Mouse (Mus musculus) MEL (cell line): ENCODE data around the gene Rapgef1. TPM values are rescaled to one million over a fixed set of nuclear protein-coding genes. Genes with fewer than 3 reads are reported as not detected.

ENCODE experiments used
- DNase-seq: peaks from one replicate; pipeline ENCODE4 v3.0.0; 2011; ENCODE audit warnings: low read depth, low spot score
- H3K27ac ChIP-seq: 2 replicates; pipeline ENCODE4 v1.5.1; 2012; ENCODE audit warnings: low read depth, mild to moderate bottlenecking, control low read depth, low read length, moderate library complexity; ENCODE audit not compliant: control insufficient read depth
- H3K27me3 ChIP-seq, 2 experiments: fragments of 150-350 bp in 1 of 2; sonication (generic) in 1 of 2; 2 replicates each; pipeline ENCODE4 v1.6.1; 2012; ENCODE audit warnings: low read length in 2 of 2, mild to moderate bottlenecking in 2 of 2, improper control_type of control experiment in 1 of 2, moderate library complexity in 1 of 2; ENCODE audit not compliant: insufficient read depth in 2 of 2, control insufficient read depth in 1 of 2
- H3K36me3 ChIP-seq, 2 experiments: 2 replicates each; pipeline ENCODE4 v1.6.1; 2012 to 2014; ENCODE audit warnings: low read length in 2 of 2, improper control_type of control experiment in 1 of 2, inconsistent platforms in 1 of 2, mild to moderate bottlenecking in 1 of 2; ENCODE audit not compliant: insufficient read depth in 2 of 2, control insufficient read depth in 1 of 2
- H3K4me1 ChIP-seq, 2 experiments: fragments of 150-350 bp in 1 of 2; sonication (generic) in 1 of 2; 2 replicates each; pipeline ENCODE4 v1.6.1; 2012; ENCODE audit warnings: low read length in 2 of 2, improper control_type of control experiment in 1 of 2, mild to moderate bottlenecking in 1 of 2; ENCODE audit not compliant: insufficient read depth in 2 of 2, control insufficient read depth in 1 of 2
- H3K4me3 ChIP-seq, 2 experiments: fragments of 150-350 bp in 1 of 2; sonication (generic) in 1 of 2; 2 replicates each; pipeline ENCODE4 v1.5.1; 2012; ENCODE audit warnings: low read depth in 2 of 2, low read length in 2 of 2, mild to moderate bottlenecking in 2 of 2, moderate library complexity in 2 of 2, control low read depth in 1 of 2, improper control_type of control experiment in 1 of 2; ENCODE audit not compliant: control insufficient read depth in 1 of 2, insufficient read depth in 1 of 2
- H3K79me2 ChIP-seq: 2 replicates; pipeline ENCODE4 v1.6.1; 2012; ENCODE audit warnings: mild to moderate bottlenecking, low read length, moderate library complexity; ENCODE audit not compliant: control insufficient read depth, poor library complexity, insufficient read depth
- H3K9ac ChIP-seq: 2 replicates; pipeline ENCODE4 v1.6.1; 2012; ENCODE audit warnings: low read depth, mild to moderate bottlenecking, control low read depth, low read length, moderate library complexity; ENCODE audit not compliant: control insufficient read depth, poor library complexity, severe bottlenecking
- H3K9me3 ChIP-seq: fragments of 150-350 bp; sonication (generic); replicated peaks from 2 replicates; pipeline ENCODE4 v1.6.1; 2012; ENCODE audit warnings: mild to moderate bottlenecking, low read length, improper control_type of control experiment, moderate library complexity; ENCODE audit not compliant: insufficient read depth
- CHD2 ChIP-seq: IDR thresholded peaks from 2 replicates; pipeline ENCODE4 v1.6.1; 2011; ENCODE audit warnings: low read length, improper control_type of control experiment
- E2F4 ChIP-seq: IDR thresholded peaks from 2 replicates; pipeline ENCODE4 v1.6.1; 2011; ENCODE audit warnings: low read depth, low read length, improper control_type of control experiment, borderline replicate concordance
- ELF1 ChIP-seq: IDR thresholded peaks from 2 replicates; pipeline ENCODE4 v1.6.1; 2014; ENCODE audit warnings: low read depth, mild to moderate bottlenecking, inconsistent platforms, low read length, improper control_type of control experiment, moderate library complexity
- EP300 ChIP-seq, 2 experiments: IDR thresholded peaks; 2 replicates each; pipeline ENCODE4 v1.6.1; 2011; ENCODE audit warnings: improper control_type of control experiment in 2 of 2, low read length in 2 of 2, low read depth in 1 of 2, mild to moderate bottlenecking in 1 of 2
- ETS1 ChIP-seq: IDR thresholded peaks from 2 replicates; pipeline ENCODE4 v1.6.1; 2012; ENCODE audit warnings: low read depth, mild to moderate bottlenecking, inconsistent platforms, low read length, improper control_type of control experiment, moderate library complexity
- GABPA ChIP-seq: IDR thresholded peaks from 2 replicates; pipeline ENCODE4 v1.6.1; 2012; ENCODE audit warnings: low read depth, mild to moderate bottlenecking, inconsistent platforms, low read length, improper control_type of control experiment, moderate library complexity
- GATA1 ChIP-seq: IDR thresholded peaks from 2 replicates; pipeline ENCODE4 v1.6.1; 2011; ENCODE audit warnings: low read depth, low read length, improper control_type of control experiment
- HCFC1 ChIP-seq: IDR thresholded peaks from 2 replicates; pipeline ENCODE4 v1.6.1; 2012; ENCODE audit warnings: low read depth, mild to moderate bottlenecking, inconsistent platforms, low read length, improper control_type of control experiment, moderate library complexity
- MAFK ChIP-seq: IDR thresholded peaks from 2 replicates; pipeline ENCODE4 v1.6.1; 2011; ENCODE audit warnings: low read depth, mild to moderate bottlenecking, low read length, improper control_type of control experiment, borderline replicate concordance
- MAX ChIP-seq: IDR thresholded peaks from 2 replicates; pipeline ENCODE4 v1.6.1; 2011; ENCODE audit warnings: low read length, improper control_type of control experiment
- MAZ ChIP-seq: IDR thresholded peaks from 2 replicates; pipeline ENCODE4 v1.6.1; 2012; ENCODE audit warnings: low read depth, mild to moderate bottlenecking, inconsistent platforms, low read length, improper control_type of control experiment
- MEF2A ChIP-seq: IDR thresholded peaks from 2 replicates; pipeline ENCODE4 v1.6.1; 2014; ENCODE audit warnings: low read depth, mild to moderate bottlenecking, inconsistent platforms, low read length, improper control_type of control experiment; ENCODE audit not compliant: poor library complexity, insufficient replicate concordance, severe bottlenecking; ENCODE audit errors: extremely low read depth
- MXI1 ChIP-seq: IDR thresholded peaks from 2 replicates; pipeline ENCODE4 v1.6.1; 2011; ENCODE audit warnings: mild to moderate bottlenecking, low read depth, low read length, improper control_type of control experiment
- MYB ChIP-seq: IDR thresholded peaks from 2 replicates; pipeline ENCODE4 v1.6.1; 2011; ENCODE audit warnings: mild to moderate bottlenecking, low read depth, low read length, improper control_type of control experiment
- POLR2A ChIP-seq, 2 experiments: IDR thresholded peaks; 2 replicates each; pipeline ENCODE4 v1.6.1; 2011 to 2012; ENCODE audit warnings: low read length in 2 of 2, mild to moderate bottlenecking in 2 of 2, control low read depth in 1 of 2, improper control_type of control experiment in 1 of 2, low read depth in 1 of 2, moderate library complexity in 1 of 2; ENCODE audit not compliant: control insufficient read depth in 1 of 2, insufficient read depth in 1 of 2, poor library complexity in 1 of 2
- POLR2AphosphoS5 ChIP-seq: IDR thresholded peaks from 2 replicates; pipeline ENCODE4 v1.6.1; 2012; ENCODE audit warnings: low read depth, borderline replicate concordance, mild to moderate bottlenecking, inconsistent platforms, low read length, moderate library complexity, mixed read lengths
- RAD21 ChIP-seq: IDR thresholded peaks from 2 replicates; pipeline ENCODE4 v1.6.1; 2011; ENCODE audit warnings: mild to moderate bottlenecking, low read depth, low read length, improper control_type of control experiment
- SIN3A ChIP-seq: IDR thresholded peaks from 2 replicates; pipeline ENCODE4 v1.6.1; 2012; ENCODE audit warnings: low read length, improper control_type of control experiment, inconsistent platforms
- SMC3 ChIP-seq: IDR thresholded peaks from 2 replicates; pipeline ENCODE4 v1.6.1; 2011; ENCODE audit warnings: low read depth, low read length, improper control_type of control experiment
- TCF12 ChIP-seq: IDR thresholded peaks from 2 replicates; pipeline ENCODE4 v1.6.1; 2014; ENCODE audit warnings: low read depth, mild to moderate bottlenecking, inconsistent platforms, low read length, improper control_type of control experiment, moderate library complexity
- USF2 ChIP-seq, 2 experiments: IDR thresholded peaks; 2 replicates each; pipeline ENCODE4 v1.6.1; 2011 to 2012; ENCODE audit warnings: improper control_type of control experiment in 2 of 2, low read length in 2 of 2, borderline replicate concordance in 1 of 2, inconsistent platforms in 1 of 2, low read depth in 1 of 2, mild to moderate bottlenecking in 1 of 2; ENCODE audit not compliant: insufficient read depth in 1 of 2
- ZKSCAN1 ChIP-seq: IDR thresholded peaks from 2 replicates; pipeline ENCODE4 v1.6.1; 2012; ENCODE audit warnings: low read depth, mild to moderate bottlenecking, inconsistent platforms, low read length, improper control_type of control experiment, moderate library complexity
- ZNF384 ChIP-seq: IDR thresholded peaks from 2 replicates; pipeline ENCODE4 v1.6.1; 2012; ENCODE audit warnings: low read depth, mild to moderate bottlenecking, inconsistent platforms, low read length, improper control_type of control experiment
- polyA plus RNA-seq, 2 experiments: library from polyadenylated mRNA; stranded (reverse) in 1 of 2; unstranded in 1 of 2; fragments of >175 nt in 1 of 2; fragments of >200 nt in 1 of 2; gene quantifications; 2 replicates each; pipeline versions ENCODE4 v1.2.1 to v1.2.4; 2012; ENCODE audit warnings: low replicate concordance in 2 of 2, low read depth in 1 of 2; ENCODE audit not compliant: insufficient read length in 2 of 2, insufficient read depth in 1 of 2, missing spikeins in 1 of 2
- total RNA-seq: library from RNA; depleted of rRNA; stranded (reverse); fragments of 300-350 nt; gene quantifications from 2 replicates; pipeline ENCODE4 v1.2.3, GENCODE M21; 2012

Rapgef1 gene
- total and polyA plus RNA-seq, 3 experiments: 57.2 to 88.3 (median 77.0) TPM

DNA sequence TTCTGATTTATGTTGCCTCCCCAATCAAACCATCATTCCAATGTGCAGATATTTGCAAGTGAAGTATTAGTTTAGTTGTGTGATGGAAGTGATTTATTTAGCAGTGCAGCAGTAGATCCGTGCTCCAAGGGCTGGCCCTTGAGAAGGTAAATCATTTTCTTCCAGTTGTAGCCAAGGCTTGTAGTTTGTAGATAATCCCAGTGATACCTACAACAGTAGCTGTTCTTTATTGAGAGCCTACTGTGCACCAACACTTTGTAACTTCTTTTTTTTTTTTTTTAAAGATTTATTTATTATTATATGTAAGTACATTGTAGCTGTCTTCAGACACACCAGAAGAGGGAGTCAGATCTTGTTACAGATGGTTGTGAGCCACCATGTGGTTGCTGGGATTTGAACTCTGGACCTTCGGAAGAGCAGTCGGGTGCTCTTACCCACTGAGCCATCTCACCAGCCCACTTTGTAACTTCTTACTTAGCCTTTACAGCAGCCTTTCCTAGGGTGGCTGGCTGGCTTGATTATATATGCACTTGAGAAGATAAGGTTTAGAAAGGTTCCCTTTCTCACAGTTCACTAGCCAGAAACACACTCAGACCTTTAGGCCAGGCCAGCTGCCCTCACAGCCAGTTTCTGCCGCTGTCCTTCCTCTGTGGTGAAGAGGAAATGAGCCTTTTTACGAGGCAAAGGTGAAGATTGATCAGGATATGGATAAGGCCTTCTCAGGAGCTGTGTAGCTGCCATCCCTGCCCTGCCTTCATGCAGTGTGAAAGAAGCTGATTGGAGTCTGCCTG lies 20.6 kb downstream of the Rapgef1 start (continued):
- TF ChIP-seq MXI1 (no peak), TCF12 (no peak)
- TF ChIP-seq, all 39 proteins: peak for 7

DNA sequence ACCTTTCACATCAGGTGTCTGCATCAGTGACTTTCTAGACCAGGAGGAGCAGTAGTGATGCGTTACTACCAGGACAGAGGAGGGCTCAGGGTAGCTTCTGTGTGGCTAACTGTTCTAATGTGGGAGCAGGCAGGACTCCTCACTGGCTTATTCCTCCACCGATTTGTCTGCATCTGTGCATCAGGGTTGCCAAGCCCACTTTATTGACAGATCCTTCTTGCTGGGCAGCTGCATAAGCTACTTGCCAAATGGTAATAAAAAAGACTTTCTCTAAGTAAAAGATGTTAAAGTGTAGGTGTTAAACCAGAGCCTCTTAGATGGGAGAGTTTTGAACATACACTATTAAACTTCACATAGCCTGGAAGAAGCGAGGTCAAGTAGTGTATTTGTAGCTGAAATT lies 22.2 kb downstream of the Rapgef1 start:
- 0 out of 4 replicates have a peak, but pooled peaks cover 0 to 5% of the 10 kb centered on the region in 2 experiments for H3K4me1 ChIP-seq

GRCm38 (mm10) chr2:29643418-29643817 lies 23.9 kb downstream of the Rapgef1 start:
- Histone ChIP-seq H3K4me1 (peaks cover 0 to 7% of the 10 kb centered on the region in 2 experiments; a peak in 1 of 4 replicates), H3K4me3 (no peak overlapping the region)

More for the DNA sequence above, 22.2 kb downstream of the Rapgef1 start:
- DNase-seq: no peak
- H3K79me2 ChIP-seq: peaks cover 16% of the 10 kb centered on the region; the same call in 1 of the 2 replicates
- H3K27ac ChIP-seq: no peak overlapping the region
- H3K9ac ChIP-seq: no peak overlapping the region
- H3K36me3 ChIP-seq: peaks cover 0 to 3% of the 10 kb centered on the region in 2 experiments; a peak in 1 of 4 replicates
- H3K27me3 ChIP-seq: no peaks in the 10 kb centered on the region
- TF ChIP-seq RAD21 (no peak), ELF1 (no peak), MAX (no peak), POLR2A (IDR thresholded peaks at IDR 0.05; ENCODE audit: control insufficient read depth in 1 of 2, insufficient read depth in 1 of 2, low read depth in 1 of 2, low read length in 2 of 2, poor library complexity in 1 of 2) (no peak), HCFC1 (no peak), ZNF384 (no peak), ZKSCAN1 (no peak), MEF2A (no peak), CHD2 (no peak), GABPA (no peak), E2F4 (no peak), MYB (no peak), GATA1 (no peak)
- H3K4me3 ChIP-seq: no peak overlapping the region
- H3K9me3 ChIP-seq: no peaks in the 10 kb centered on the region

More at GRCm38 (mm10) chr2:29643418-29643817, 23.9 kb downstream of the Rapgef1 start:
- no peaks in the 10 kb centered on the region for H3K27me3 ChIP-seq
- no peak overlapping the region for H3K27ac ChIP-seq
- TF ChIP-seq SMC3: no peak
- TF ChIP-seq ETS1: no peak
- no peak for TF ChIP-seq USF2 (IDR thresholded peaks at IDR 0.05; ENCODE audit: borderline replicate concordance in 1 of 2, insufficient read depth in 1 of 2, low read depth in 1 of 2, low read length in 2 of 2)
- no peak for TF ChIP-seq SIN3A
- no peak for TF ChIP-seq GABPA
- TF ChIP-seq TCF12: no peak
- TF ChIP-seq POLR2AphosphoS5: no peak
- TF ChIP-seq ZNF384: no peak
- no peak for TF ChIP-seq MEF2A
- no peak for TF ChIP-seq MAZ
- TF ChIP-seq MAFK: no peak
- no peak for TF ChIP-seq EP300 (IDR thresholded peaks at IDR 0.05; ENCODE audit: low read depth in 1 of 2, low read length in 2 of 2)
- no peak for TF ChIP-seq ZKSCAN1
- TF ChIP-seq, all 39 proteins: peak for 0
- H3K9ac ChIP-seq: no peak overlapping the region
- H3K9me3 ChIP-seq: no peaks in the 10 kb centered on the region
- no peak for DNase-seq
- peaks cover 0 to 6% of the 10 kb centered on the region in 2 experiments; a peak in 2 of 4 replicates for H3K36me3 ChIP-seq
- H3K79me2 ChIP-seq: peaks cover 16% of the 10 kb centered on the region; the same call in 1 of the 2 replicates
